Mouse (Mus musculus) leukemia stem cell, adult 10-12 weeks (primary cell): Measurements from ENCODE around the gene H2al2b. TPM values are rescaled to one million over a fixed set of nuclear protein-coding genes. Genes with fewer than 3 reads are reported as not detected.

Source experiments
- polyA plus RNA-seq: library from polyadenylated mRNA; stranded (reverse); fragments of >175 nt; gene quantifications from 2 replicates; pipeline ENCODE4 v1.2.3, GENCODE M21; 2012; ENCODE audit warnings: low replicate concordance

Gene H2al2b
- not detected in 2 replicates for polyA plus RNA-seq

GRCm38 (mm10) chrY:2720574-2720973 lies at the start of gene H2al2b:
TSS of gene H2al2b (minus strand) at chrY:2720674.

Other genes starting within 250 kb of the H2al2b start
- gene H2al2c, start 121.6 kb downstream of the H2al2b start, polyA plus RNA-seq: not detected in 2 replicates
- not detected in 2 replicates for gene Sry, start 57.0 kb downstream of the H2al2b start, polyA plus RNA-seq
- not detected in 2 replicates for gene Gm4064, start 75.5 kb upstream of the H2al2b start, polyA plus RNA-seq
- gene Rbmy, start 110.0 kb upstream of the H2al2b start, polyA plus RNA-seq: not detected in 2 replicates
- gene Gm10256, start 110.0 kb upstream of the H2al2b start, polyA plus RNA-seq: not detected in 2 replicates
- gene Gm10352, start 180.3 kb upstream of the H2al2b start, polyA plus RNA-seq: not detected in 2 replicates
- gene Gm29289, start 211.9 kb upstream of the H2al2b start, polyA plus RNA-seq: not detected in 2 replicates